Comparison of ENCODE assay signal across 13 mouse cellular contexts in the genomic region with DNA sequence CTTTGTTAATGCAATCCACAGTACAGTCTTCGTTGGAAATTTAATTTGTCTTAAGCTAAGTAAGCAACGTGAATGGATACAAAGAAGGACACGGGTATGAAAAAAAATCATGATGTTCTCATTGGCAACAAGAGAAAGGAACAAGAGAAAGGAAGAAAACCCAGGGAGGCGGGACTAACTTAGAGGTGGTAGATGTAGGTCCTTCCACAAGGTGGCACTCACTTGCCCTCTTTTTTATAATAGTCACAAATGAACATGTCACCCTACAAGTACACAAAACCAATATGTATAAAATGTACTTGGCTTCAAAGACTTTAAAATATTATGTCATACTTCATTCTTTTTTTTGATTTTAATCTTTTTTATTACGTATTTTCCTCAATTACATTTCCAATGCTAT.
A peak's percentile ranks its signal among the peaks of the same experiment; 100 is the strongest.
DNase-seq lines count a peak whose midpoint lies in the region; ATAC-seq lines count a peak whose summit lies in the region.
"Had no signal": no experiment of that assay in that cellular context is flagged by ENCODE, and none has a peak within 500 bp of the region (broad histone marks: within the 10 kb centered on the region; RNA-seq: fewer than 3 reads in every experiment).

No protein-coding gene starts in this region.

- WGBS in forebrain, embryonic 14.5 days: 68% methylated on average over 5 of the region's 5 CpGs
- WGBS in forebrain, embryonic 12.5 days: 68% methylated on average over 5 of the region's 5 CpGs

- no peaks in the 10 kb centered on the region for H3K27me3 ChIP-seq in forebrain, embryonic 14.5 days (replicated peaks; ENCODE audit: control insufficient read depth, insufficient read depth, low read length)
- H3K27me3 ChIP-seq in forebrain, embryonic 12.5 days: no peaks in the 10 kb centered on the region
- H3K27me3 ChIP-seq: heart, embryonic 12.5 days; megakaryocyte, embryonic 14.5 days had no signal

- no peaks in the 10 kb centered on the region for H3K36me3 ChIP-seq in forebrain, embryonic 14.5 days (ENCODE audit: control insufficient read depth, insufficient read depth, low read length)
- no peaks in the 10 kb centered on the region for H3K36me3 ChIP-seq in forebrain, embryonic 12.5 days (replicated peaks)
- H3K36me3 ChIP-seq: heart, embryonic 12.5 days had no signal

- no peak overlapping the region for H3K27ac ChIP-seq in forebrain, embryonic 14.5 days (ENCODE audit: low read depth, low read length)
- no peak overlapping the region for H3K27ac ChIP-seq in forebrain, embryonic 12.5 days

- ATAC-seq in forebrain, embryonic 14.5 days: no peak
- ATAC-seq in forebrain, embryonic 12.5 days (ENCODE audit: low FRiP score): no peak
- no peak for ATAC-seq in erythroblast, adult 5-6 weeks (replicated peaks; ENCODE audit: low FRiP score, poor library complexity, severe bottlenecking)

- no peaks in the 10 kb centered on the region for H3K9me3 ChIP-seq in forebrain, embryonic 14.5 days (replicated peaks; ENCODE audit: control insufficient read depth, low read length)
- H3K9me3 ChIP-seq in forebrain, embryonic 12.5 days: no peaks in the 10 kb centered on the region
- H3K9me3 ChIP-seq: heart, embryonic 12.5 days; megakaryocyte, embryonic 14.5 days had no signal

- H3K4me3 ChIP-seq in forebrain, embryonic 14.5 days (ENCODE audit: low read depth, low read length): no peak overlapping the region
- no peak overlapping the region for H3K4me3 ChIP-seq in forebrain, embryonic 12.5 days (replicated peaks)
- H3K4me3 ChIP-seq: heart, embryonic 12.5 days; megakaryocyte, embryonic 14.5 days had no signal

- H3K9ac ChIP-seq in forebrain, embryonic 14.5 days (ENCODE audit: low read length): no peak overlapping the region
- no peak overlapping the region for H3K9ac ChIP-seq in forebrain, embryonic 12.5 days
- H3K9ac ChIP-seq: heart, embryonic 12.5 days had no signal

- peak; percentile 23 for DNase-seq in forebrain, embryonic 14.5 days (ENCODE audit: low spot score)
- peak; percentile 9 for DNase-seq in layer of hippocampus, adult 11-12 months (ENCODE audit: low spot score)
- no peak for DNase-seq in layer of hippocampus, adult 8-10 months (ENCODE audit: low spot score in 2 of 2)
- DNase-seq in 3T3-L1 (ENCODE audit: low read depth, low spot score) (peak; percentile 12), NIH3T3 (ENCODE audit: low read depth) (peak; percentile 5)
- DNase-seq in right cerebral cortex, adult 18-20 months: no peak
- DNase-seq: cerebellum, adult 2 months; layer of hippocampus, adult 9-11 months; thymus, postnatal 36 days had no signal

- no peaks in the 10 kb centered on the region for H3K4me1 ChIP-seq in forebrain, embryonic 14.5 days (ENCODE audit: control insufficient read depth, insufficient read depth, low read length)
- no peaks in the 10 kb centered on the region; the same call in 1 of the 2 replicates for H3K4me1 ChIP-seq in forebrain, embryonic 12.5 days
- H3K4me1 ChIP-seq: heart, embryonic 12.5 days; megakaryocyte, embryonic 14.5 days had no signal

- H3K4me2 ChIP-seq in forebrain, embryonic 14.5 days (ENCODE audit: low read length): no peak overlapping the region
- no peak overlapping the region for H3K4me2 ChIP-seq in forebrain, embryonic 12.5 days
- H3K4me2 ChIP-seq: heart, embryonic 12.5 days had no signal

Comparison
In these comparisons a context has a peak if more than half of its experiments do, and no peak if none do; other contexts are left out.
1. DNase-seq: peak in forebrain, embryonic 14.5 days (single experiment), layer of hippocampus, adult 11-12 months (single experiment), 3T3-L1 (single experiment) and NIH3T3 (single experiment); none in layer of hippocampus, adult 8-10 months (0 of 2) and right cerebral cortex, adult 18-20 months (single experiment).